Mouse (Mus musculus): ENCODE measurements at regions not wholly inside any gene's neighbourhood (a gene's known extent, or its start where the extent isn't known, plus 50 kb on each side); places are given as distances from the start of the nearest gene placed in this dataset.
A peak's percentile ranks its signal among the peaks of the same experiment; 100 is the strongest.

- peak; percentile 2 for DNase-seq (ENCODE audit: low read depth, low spot score)
Observed at GRCm38 (mm10) chr2:43005686-43006085, 352.3 kb upstream of the Lrp1b start.

DNA sequence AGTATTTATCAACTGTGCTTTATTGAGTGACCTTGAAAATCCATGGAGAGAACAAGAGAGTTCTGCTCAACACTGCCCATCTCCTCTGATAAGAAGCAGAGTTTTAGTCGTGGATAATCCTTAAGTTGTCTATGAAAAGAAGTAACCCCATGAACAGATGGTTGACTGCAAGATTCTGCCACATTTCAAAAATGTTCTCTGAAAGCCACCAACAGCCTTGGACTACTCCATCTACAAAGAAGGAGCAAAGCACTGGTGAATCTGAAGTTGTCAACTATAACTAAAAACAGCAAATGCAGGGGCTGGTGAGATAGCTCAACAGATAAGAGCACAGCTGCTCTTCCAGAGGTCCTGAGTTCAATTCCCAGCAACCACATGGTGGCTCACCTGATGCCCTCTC lies 337.6 kb upstream of the Lrp1b start:
- DNase-seq (ENCODE audit: low read depth, low spot score), result no peak

GRCm38 (mm10) chr2:42968741-42969140 lies 315.3 kb upstream of the Lrp1b start:
- DNase-seq (ENCODE audit: low read depth, low spot score), result no peak
